Mouse (Mus musculus): Measurements from ENCODE around the gene Pde2a.

DNA sequence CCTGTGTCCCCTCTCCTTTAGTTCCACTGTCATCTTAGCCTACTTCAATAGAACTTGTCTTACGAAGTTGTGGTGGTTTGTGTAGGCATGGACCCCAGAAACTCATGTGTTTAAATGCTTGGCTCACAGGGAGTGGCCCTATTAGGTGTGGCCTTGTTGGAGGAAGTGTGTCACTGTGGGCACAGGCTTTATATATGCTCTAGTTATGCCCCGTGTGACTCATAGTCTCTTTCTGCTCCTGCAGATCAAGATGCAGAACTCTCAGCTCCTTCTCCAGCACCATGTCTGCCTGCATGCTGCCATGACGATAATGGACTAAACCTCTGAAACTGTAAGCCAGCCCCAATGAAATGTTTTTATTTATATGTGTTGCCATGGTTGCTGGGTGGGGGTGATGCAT, 126.2 kb downstream of the Pde2a start:
- no peak for TF ChIP-seq CTCF (IDR thresholded peaks at IDR 0.05; ENCODE audit: control insufficient read depth, insufficient read depth, low read length)
- no peak for TF ChIP-seq POLR2A (IDR thresholded peaks at IDR 0.05; ENCODE audit: borderline replicate concordance, control insufficient read depth, low read depth, low read length)
